Mouse (Mus musculus): ENCODE results near the gene Taf1b. TPM values are rescaled to one million over a fixed set of nuclear protein-coding genes. Genes with fewer than 3 reads are reported as not detected.

The Taf1b gene
- polyA plus RNA-seq, 1 experiment: 35.9 TPM

- H3K4me3 ChIP-seq (ENCODE audit: low read depth, low read length): no peak overlapping the region
- H3K27ac ChIP-seq (ENCODE audit: insufficient read depth, low read length): no peak overlapping the region
- H3K27me3 ChIP-seq (ENCODE audit: control insufficient read depth, insufficient read depth, low read length, poor library complexity, severe bottlenecking): no peaks in the 10 kb centered on the region
- no peaks in the 10 kb centered on the region for H3K9me3 ChIP-seq (replicated peaks; ENCODE audit: control insufficient read depth, insufficient read depth, low read length, poor library complexity, severe bottlenecking)
- no peak overlapping the region for H3K9ac ChIP-seq (ENCODE audit: low read depth, poor library complexity, severe bottlenecking)
- TF ChIP-seq POLR2A (IDR thresholded peaks at IDR 0.05; ENCODE audit: insufficient read depth, low read length): no peak
- no peak for TF ChIP-seq EP300 (IDR thresholded peaks at IDR 0.05; ENCODE audit: insufficient read depth, low read depth, low read length)
- TF ChIP-seq CTCF (IDR thresholded peaks at IDR 0.05; ENCODE audit: low read depth, low read length): no peak
- H3K36me3 ChIP-seq (ENCODE audit: control insufficient read depth, insufficient read depth, low read length, poor library complexity, severe bottlenecking): no peaks in the 10 kb centered on the region
- no peaks in the 10 kb centered on the region for H3K4me1 ChIP-seq (ENCODE audit: control insufficient read depth, insufficient read depth, low read length)
These were observed 67.2 kb downstream of the Taf1b start for GRCm38 (mm10) chr12:24565311-24565710.

GRCm38 (mm10) chr12:24567606-24568005, 69.4 kb downstream of the Taf1b start:
- Histone ChIP-seq H3K27ac (ENCODE audit: insufficient read depth, low read length) (no peak overlapping the region), H3K36me3 (ENCODE audit: control insufficient read depth, insufficient read depth, low read length, poor library complexity, severe bottlenecking) (no peaks in the 10 kb centered on the region), H3K9me3 (replicated peaks; ENCODE audit: control insufficient read depth, insufficient read depth, low read length, poor library complexity, severe bottlenecking) (no peaks in the 10 kb centered on the region), H3K27me3 (ENCODE audit: control insufficient read depth, insufficient read depth, low read length, poor library complexity, severe bottlenecking) (no peaks in the 10 kb centered on the region), H3K9ac (ENCODE audit: low read depth, poor library complexity, severe bottlenecking) (no peak overlapping the region), H3K4me3 (ENCODE audit: low read depth, low read length) (no peak overlapping the region), H3K4me1 (ENCODE audit: control insufficient read depth, insufficient read depth, low read length) (peaks cover 3% of the 10 kb centered on the region)
- no peak for TF ChIP-seq POLR2A (IDR thresholded peaks at IDR 0.05; ENCODE audit: insufficient read depth, low read length)
- TF ChIP-seq CTCF (IDR thresholded peaks at IDR 0.05; ENCODE audit: low read depth, low read length): no peak
- no peak for TF ChIP-seq EP300 (IDR thresholded peaks at IDR 0.05; ENCODE audit: insufficient read depth, low read depth, low read length)

GRCm38 (mm10) chr12:24571523-24572392, 73.6 kb downstream of the Taf1b start, which contains the start of gene Grhl1:
Gene Grhl1 (plus strand): TSS chr12:24572283.
- Histone ChIP-seq H3K4me1 (ENCODE audit: control insufficient read depth, insufficient read depth, low read length) (peaks cover 3% of the 10 kb centered on the region), H3K27ac (ENCODE audit: insufficient read depth, low read length) (no peak within 1 kb of the TSS), H3K9ac (ENCODE audit: low read depth, poor library complexity, severe bottlenecking) (peak within 1 kb of the TSS; percentile 95), H3K27me3 (ENCODE audit: control insufficient read depth, insufficient read depth, low read length, poor library complexity, severe bottlenecking) (0 out of 2 replicates have a peak, but pooled peaks cover 2% of the 10 kb centered on the region), H3K36me3 (ENCODE audit: control insufficient read depth, insufficient read depth, low read length, poor library complexity, severe bottlenecking) (no peaks in the 10 kb centered on the region), H3K9me3 (replicated peaks; ENCODE audit: control insufficient read depth, insufficient read depth, low read length, poor library complexity, severe bottlenecking) (no peaks in the 10 kb centered on the region), H3K4me3 (ENCODE audit: low read depth, low read length) (peak within 1 kb of the TSS; percentile 91)
- TF ChIP-seq POLR2A (IDR thresholded peaks at IDR 0.05; ENCODE audit: insufficient read depth, low read length): peak; percentile 17
- no peak for TF ChIP-seq EP300 (IDR thresholded peaks at IDR 0.05; ENCODE audit: insufficient read depth, low read depth, low read length)

GRCm38 (mm10) chr12:24572421-24573274, 74.5 kb downstream of the Taf1b start:
- peaks cover 3% of the 10 kb centered on the region for H3K4me1 ChIP-seq (ENCODE audit: control insufficient read depth, insufficient read depth, low read length)
- 0 out of 2 replicates have a peak, but pooled peaks cover 2% of the 10 kb centered on the region for H3K27me3 ChIP-seq (ENCODE audit: control insufficient read depth, insufficient read depth, low read length, poor library complexity, severe bottlenecking)
- no peaks in the 10 kb centered on the region for H3K36me3 ChIP-seq (ENCODE audit: control insufficient read depth, insufficient read depth, low read length, poor library complexity, severe bottlenecking)
- no peak for TF ChIP-seq EP300 (IDR thresholded peaks at IDR 0.05; ENCODE audit: insufficient read depth, low read depth, low read length)
- no peak for TF ChIP-seq POLR2A (IDR thresholded peaks at IDR 0.05; ENCODE audit: insufficient read depth, low read length)
- H3K27ac ChIP-seq (ENCODE audit: insufficient read depth, low read length): no peak overlapping the region
- H3K9ac ChIP-seq (ENCODE audit: low read depth, poor library complexity, severe bottlenecking): peak overlapping the region; percentile 95
- H3K4me3 ChIP-seq (ENCODE audit: low read depth, low read length): peak overlapping the region; percentile 87
- H3K9me3 ChIP-seq (replicated peaks; ENCODE audit: control insufficient read depth, insufficient read depth, low read length, poor library complexity, severe bottlenecking): no peaks in the 10 kb centered on the region

GRCm38 (mm10) chr12:24573275-24573580, 75.1 kb downstream of the Taf1b start:
- H3K9me3 ChIP-seq (replicated peaks; ENCODE audit: control insufficient read depth, insufficient read depth, low read length, poor library complexity, severe bottlenecking): no peaks in the 10 kb centered on the region
- no peak overlapping the region for H3K27ac ChIP-seq (ENCODE audit: insufficient read depth, low read length)
- H3K4me1 ChIP-seq (ENCODE audit: control insufficient read depth, insufficient read depth, low read length): peaks cover 3% of the 10 kb centered on the region
- no peak overlapping the region for H3K9ac ChIP-seq (ENCODE audit: low read depth, poor library complexity, severe bottlenecking)
- H3K36me3 ChIP-seq (ENCODE audit: control insufficient read depth, insufficient read depth, low read length, poor library complexity, severe bottlenecking): no peaks in the 10 kb centered on the region
- 0 out of 2 replicates have a peak, but pooled peaks cover 2% of the 10 kb centered on the region for H3K27me3 ChIP-seq (ENCODE audit: control insufficient read depth, insufficient read depth, low read length, poor library complexity, severe bottlenecking)
- TF ChIP-seq POLR2A (IDR thresholded peaks at IDR 0.05; ENCODE audit: insufficient read depth, low read length): no peak
- H3K4me3 ChIP-seq (ENCODE audit: low read depth, low read length): no peak overlapping the region

- no peak overlapping the region for H3K9ac ChIP-seq (ENCODE audit: low read depth, poor library complexity, severe bottlenecking)
- no peaks in the 10 kb centered on the region for H3K9me3 ChIP-seq (replicated peaks; ENCODE audit: control insufficient read depth, insufficient read depth, low read length, poor library complexity, severe bottlenecking)
- H3K36me3 ChIP-seq (ENCODE audit: control insufficient read depth, insufficient read depth, low read length, poor library complexity, severe bottlenecking): no peaks in the 10 kb centered on the region
- TF ChIP-seq CTCF (IDR thresholded peaks at IDR 0.05; ENCODE audit: low read depth, low read length) (no peak), POLR2A (IDR thresholded peaks at IDR 0.05; ENCODE audit: insufficient read depth, low read length) (no peak), EP300 (IDR thresholded peaks at IDR 0.05; ENCODE audit: insufficient read depth, low read depth, low read length) (no peak)
- H3K27me3 ChIP-seq (ENCODE audit: control insufficient read depth, insufficient read depth, low read length, poor library complexity, severe bottlenecking): 0 out of 2 replicates have a peak, but pooled peaks cover 2% of the 10 kb centered on the region
- H3K27ac ChIP-seq (ENCODE audit: insufficient read depth, low read length): no peak overlapping the region
- H3K4me1 ChIP-seq (ENCODE audit: control insufficient read depth, insufficient read depth, low read length): peaks cover 3% of the 10 kb centered on the region
- no peak overlapping the region for H3K4me3 ChIP-seq (ENCODE audit: low read depth, low read length)
These were observed 76.7 kb downstream of the Taf1b start for GRCm38 (mm10) chr12:24574870-24575269.

All from ES-Bruce4 (cell line).